Mouse (Mus musculus): ENCODE measurements at regions not wholly inside any gene's neighbourhood (a gene's known extent, or its start where the extent isn't known, plus 50 kb on each side); places are given as distances from the start of the nearest gene placed in this dataset.

GRCm38 (mm10) chr2:138824873-138825272, 568.5 kb downstream of the Btbd3 start:
- DNase-seq, result no peak

DNA sequence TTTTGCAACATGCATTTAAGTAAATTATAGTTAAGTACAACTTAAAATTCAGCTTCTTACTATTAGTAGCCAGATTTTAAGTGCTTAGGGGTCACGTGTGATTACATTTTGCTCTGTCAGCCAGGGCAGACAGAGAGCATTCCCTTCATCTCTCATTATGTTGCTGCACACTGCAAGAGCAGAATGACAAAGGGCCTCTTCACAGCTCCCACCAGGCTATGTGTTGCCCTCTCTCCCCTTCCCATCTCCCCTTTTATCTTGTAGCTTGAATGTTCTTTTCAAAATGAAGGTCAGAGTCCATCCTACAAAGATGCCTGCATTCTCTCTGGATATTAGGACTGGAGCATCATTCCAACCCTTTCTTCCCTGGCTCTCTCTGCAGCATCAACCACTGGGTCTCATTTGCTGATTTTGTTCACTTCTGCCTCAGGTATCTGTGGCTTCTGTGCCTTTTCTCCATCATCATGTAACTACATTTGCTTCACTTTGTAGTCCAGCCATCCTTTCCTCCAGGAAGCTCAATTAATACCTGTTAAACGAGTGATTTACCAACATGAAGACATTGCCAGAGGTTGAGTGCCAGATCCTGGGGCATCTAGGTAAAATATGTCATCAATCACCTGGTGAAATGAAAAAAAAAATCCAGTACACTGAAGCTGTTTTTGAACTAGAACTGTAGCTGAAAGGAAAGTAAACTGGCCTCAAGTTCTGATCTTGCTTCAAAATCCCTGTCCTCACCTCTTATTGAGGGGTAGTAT, 571.6 kb downstream of the Btbd3 start:
- no peak for DNase-seq

DNA sequence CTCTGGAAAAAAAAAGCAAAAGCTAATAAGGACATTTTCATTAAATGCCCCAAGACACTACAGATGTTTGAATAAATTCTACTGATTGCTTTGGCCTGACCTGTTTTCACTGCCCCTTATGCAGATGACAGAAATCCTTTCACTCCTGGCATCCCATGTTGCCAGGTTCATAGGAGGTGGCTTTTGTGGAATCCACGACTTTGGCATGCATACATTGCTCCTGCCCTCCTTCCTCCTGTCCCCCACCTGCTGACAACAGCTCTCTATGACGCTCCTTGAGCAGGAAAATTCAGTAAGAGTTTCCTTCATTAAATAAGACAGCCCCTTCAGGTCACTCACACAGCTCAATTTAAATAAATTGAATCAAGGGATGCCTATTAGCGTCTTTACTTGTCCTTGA, 582.5 kb downstream of the Btbd3 start:
- no peak for DNase-seq

DNA sequence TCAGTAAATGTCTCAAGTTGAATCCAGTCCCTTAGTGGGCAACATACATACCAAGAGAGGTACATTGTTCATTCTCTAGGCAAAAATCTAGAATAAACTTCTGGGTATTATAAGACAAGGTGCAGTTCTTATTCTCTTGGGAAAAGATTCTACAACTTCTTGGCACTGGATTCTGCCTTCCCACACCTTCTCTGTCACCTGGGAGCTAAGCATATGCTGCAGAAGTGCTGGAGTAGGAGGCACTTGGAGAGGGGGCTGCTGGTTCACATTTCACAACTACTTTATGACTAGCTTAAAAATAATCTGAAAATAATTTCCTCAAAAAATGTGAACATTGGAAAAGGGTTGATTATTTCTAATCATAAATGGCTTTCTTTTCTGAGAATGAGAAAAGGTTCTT, 602.8 kb downstream of the Btbd3 start:
- DNase-seq, result no peak

DNA sequence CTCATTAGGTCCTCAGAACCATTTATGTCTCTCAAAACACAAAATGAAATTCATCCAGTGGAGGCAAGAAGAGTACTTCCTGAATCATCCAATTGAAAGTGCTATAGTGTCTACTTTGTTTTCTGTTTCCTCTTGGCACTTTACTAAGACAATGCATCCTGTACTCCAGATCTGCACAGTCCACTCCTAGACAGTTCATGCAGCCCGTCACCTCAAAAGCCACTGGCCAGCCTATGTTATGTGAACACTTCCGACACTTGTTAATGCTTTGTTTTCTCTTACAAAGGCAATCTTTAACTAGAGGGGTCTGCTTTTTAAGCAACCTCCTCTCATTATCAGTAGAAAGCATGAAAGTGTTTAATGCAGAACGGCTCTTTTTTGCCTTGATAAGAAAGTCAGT, 597.1 kb upstream of the Sptlc3 start:
- no peak for DNase-seq

GRCm38 (mm10) chr2:138897101-138897500, 596.6 kb upstream of the Sptlc3 start:
- DNase-seq, result no peak

GRCm38 (mm10) chr2:138937165-138937564, 556.5 kb upstream of the Sptlc3 start:
- DNase-seq, result no peak

- no peak for DNase-seq
These were observed 554.3 kb upstream of the Sptlc3 start for GRCm38 (mm10) chr2:138939367-138939766.

GRCm38 (mm10) chr2:138966110-138966790, 527.5 kb upstream of the Sptlc3 start:
- DNase-seq, result no peak

DNA sequence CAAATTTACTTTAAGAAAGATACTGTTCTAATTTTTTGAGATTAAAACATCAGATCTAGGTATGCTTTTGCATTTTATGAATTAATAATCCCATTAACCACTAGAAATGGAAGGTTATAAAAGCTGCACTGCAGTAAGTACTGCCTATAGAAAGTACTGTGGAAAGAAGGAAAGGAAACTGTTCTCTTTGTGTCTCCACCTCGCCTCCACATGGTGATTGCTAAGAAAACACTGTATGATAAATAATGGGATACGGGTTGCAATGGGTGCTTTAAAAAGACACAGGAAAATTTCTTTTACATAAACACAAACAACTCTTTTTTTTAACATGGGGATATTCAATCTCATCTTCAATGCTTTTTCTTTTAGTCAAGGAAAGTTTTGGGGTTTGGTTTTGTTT, 519.2 kb upstream of the Sptlc3 start:
- no peak for DNase-seq

- DNase-seq, result no peak
These were observed 503.7 kb upstream of the Sptlc3 start for GRCm38 (mm10) chr2:138990031-138990430.

DNA sequence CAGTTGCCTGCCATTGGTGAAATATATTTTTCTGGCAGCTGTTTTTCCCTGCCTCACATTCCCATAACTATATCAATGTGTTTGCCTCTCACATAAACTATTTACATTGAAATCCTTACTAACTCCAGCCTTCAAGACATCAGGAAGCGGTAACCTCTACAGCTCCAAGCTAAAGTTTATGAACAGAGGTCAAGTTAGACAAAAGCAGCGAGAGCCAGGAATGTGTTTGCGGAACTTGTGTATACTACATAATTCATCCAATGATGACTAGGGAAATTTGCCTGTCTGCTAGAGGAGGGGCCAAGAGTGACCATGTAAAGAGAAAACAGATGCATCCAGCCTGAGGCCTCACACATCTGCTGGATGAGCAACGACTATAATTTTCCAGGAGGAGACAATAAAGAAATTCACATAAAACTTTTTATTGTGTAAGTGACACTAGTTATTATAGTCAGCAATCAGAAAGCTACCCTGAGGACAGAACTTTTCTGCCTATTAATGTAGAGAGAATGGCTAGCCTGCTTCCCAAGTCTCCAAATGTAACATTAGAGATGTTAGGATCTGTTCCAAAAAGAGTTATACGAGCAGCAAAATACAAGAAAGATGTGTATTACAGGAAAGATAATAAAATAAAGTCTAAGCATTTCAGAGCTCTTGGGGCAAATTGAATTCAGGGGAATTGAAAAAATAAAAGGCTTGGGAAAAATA, 461.5 kb upstream of the Sptlc3 start:
- DNase-seq, result no peak

DNA sequence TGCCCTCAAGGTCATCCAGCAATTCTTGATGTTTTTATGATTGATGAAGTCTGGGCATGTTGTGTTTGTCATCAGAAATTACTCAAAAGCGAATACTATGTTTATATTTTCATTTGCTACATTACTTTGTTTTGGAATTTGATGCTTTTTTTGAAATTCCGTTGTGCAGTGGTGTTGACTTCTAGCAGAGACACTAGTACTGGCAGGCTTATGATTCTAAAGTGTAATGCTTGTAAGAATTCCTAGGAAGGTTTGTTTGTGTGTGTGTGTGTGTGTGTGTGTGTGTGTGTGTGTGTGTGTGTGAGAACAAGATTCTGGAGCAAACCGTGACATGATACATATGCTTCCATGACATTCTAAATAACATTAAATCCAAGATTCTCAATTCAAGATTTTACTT, 458.9 kb upstream of the Sptlc3 start:
- DNase-seq, result no peak

GRCm38 (mm10) chr2:139041671-139042273, 451.9 kb upstream of the Sptlc3 start:
- no peak for DNase-seq

DNA sequence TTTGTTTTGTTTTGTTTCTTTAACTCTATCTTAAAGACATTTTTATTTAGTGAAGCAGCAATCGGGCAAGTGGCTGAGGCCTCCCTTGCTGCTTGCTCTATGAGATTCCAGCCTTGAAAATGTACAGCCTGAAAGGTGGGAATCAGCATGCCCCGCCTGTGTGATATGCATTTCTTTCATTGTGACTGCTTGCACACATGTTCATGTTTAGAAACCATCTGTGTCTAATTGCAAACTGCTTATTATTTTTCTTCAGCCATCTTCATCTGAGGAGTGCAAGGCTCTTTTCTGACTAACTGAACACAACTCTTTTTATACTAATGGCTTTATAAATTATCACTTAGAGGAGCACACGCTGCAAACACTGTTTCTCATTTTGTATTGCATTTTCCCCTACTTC, 449.0 kb upstream of the Sptlc3 start:
- no peak for DNase-seq

DNA sequence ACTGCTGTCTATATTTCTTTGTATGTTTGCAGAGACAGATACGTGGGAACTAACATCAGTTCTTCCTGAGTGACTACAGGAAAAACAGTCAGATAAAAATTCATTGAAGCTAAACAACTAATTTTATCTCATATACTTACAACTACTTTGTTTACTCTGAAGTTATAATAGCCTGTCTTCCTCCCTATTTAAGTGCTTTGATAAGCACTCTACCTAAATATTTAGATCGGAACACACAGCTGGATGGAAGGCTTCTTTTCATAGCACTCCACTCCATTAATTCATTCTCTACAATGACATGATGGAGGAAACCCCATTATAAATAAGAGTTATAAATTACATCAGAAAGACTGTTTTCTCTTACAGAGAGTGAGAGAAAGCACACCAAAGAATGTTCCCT, 438.5 kb upstream of the Sptlc3 start:
- no peak for DNase-seq

GRCm38 (mm10) chr2:139069276-139069961, 424.3 kb upstream of the Sptlc3 start:
- DNase-seq, result no peak

DNA sequence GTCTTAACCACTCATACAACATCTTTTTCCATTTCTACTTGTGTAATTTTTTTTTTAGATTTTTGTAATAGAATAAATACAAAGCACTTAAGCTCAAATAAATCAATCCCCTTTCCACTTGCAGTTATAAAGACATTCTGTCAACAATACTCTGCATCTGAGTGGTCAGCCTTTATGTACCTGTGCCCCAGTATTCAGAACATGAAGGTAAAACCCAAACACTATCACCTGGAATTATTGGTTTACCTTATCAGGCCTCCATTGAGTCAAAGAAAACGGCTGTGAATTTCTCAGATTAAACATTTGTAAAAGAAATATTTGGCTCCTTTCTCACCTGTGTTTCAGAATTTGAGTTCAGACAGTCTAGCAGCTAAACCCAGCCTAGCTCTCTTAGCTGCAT, 422.0 kb upstream of the Sptlc3 start:
- DNase-seq, result no peak

- DNase-seq, result no peak
These were observed 400.1 kb upstream of the Sptlc3 start for GRCm38 (mm10) chr2:139093487-139094066.

- DNase-seq, result no peak
These were observed 382.0 kb upstream of the Sptlc3 start for GRCm38 (mm10) chr2:139111669-139112068.

- DNase-seq, result no peak
These were observed 379.2 kb upstream of the Sptlc3 start for GRCm38 (mm10) chr2:139114523-139114922.

DNA sequence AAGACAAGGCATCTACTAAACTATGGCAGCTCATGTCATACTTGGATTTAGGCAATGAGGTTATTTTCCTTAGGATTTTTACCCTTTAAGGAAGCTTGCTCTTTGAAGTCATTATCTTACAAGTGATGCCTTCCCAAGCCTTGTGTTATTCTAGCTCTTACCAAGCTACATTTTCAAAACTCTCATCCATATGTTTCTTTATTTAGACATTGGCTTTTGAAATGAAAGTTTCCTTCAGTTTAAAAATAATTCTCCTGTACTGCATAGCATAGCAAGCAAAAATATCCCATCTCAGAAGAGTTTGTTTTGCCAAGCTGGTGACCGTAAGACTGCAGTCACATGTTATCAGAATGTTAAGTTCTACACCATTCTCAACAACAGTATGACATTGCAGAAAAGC, 372.8 kb upstream of the Sptlc3 start:
- no peak for DNase-seq
